Comparison of ENCODE assay signal across 8 mouse cellular contexts in genomic region chr11:114795848-114796322, GRCm38 (mm10). TPM values are rescaled to one million over a fixed set of nuclear protein-coding genes. Genes with fewer than 3 reads are reported as not detected.
DNase-seq lines count a peak whose midpoint lies in the region; ATAC-seq and TF ChIP-seq lines count a peak whose summit lies in the region.

Btbd17 (minus strand) TSS chr11:114795945.

- H3K36me3 ChIP-seq in hindbrain, embryonic 12.5 days = no peaks in the 10 kb centered on the region
- H3K36me3 ChIP-seq in limb, embryonic 14.5 days (ENCODE audit: control insufficient read depth, insufficient read depth, low read length) = no peaks in the 10 kb centered on the region

- peaks cover 16% of the 10 kb centered on the region for H3K27me3 ChIP-seq in hindbrain, embryonic 12.5 days
- peaks cover 32% of the 10 kb centered on the region for H3K27me3 ChIP-seq in limb, embryonic 14.5 days (ENCODE audit: control insufficient read depth, insufficient read depth, low read length)

- peak within 1 kb of the TSS; percentile 31 for H3K4me3 ChIP-seq in hindbrain, embryonic 12.5 days
- H3K4me3 ChIP-seq in limb, embryonic 14.5 days (replicated peaks; ENCODE audit: low read length) = peak within 1 kb of the TSS; percentile 38

- peak; percentile 91 for ATAC-seq in hindbrain, embryonic 12.5 days (ENCODE audit: low FRiP score)
- ATAC-seq in limb, embryonic 14.5 days (ENCODE audit: low FRiP score, low read depth) = peak; percentile 17
- ATAC-seq in activated CD4-positive, CD25-positive, alpha-beta regulatory T cell, adult 4 months = no peak

- peak; percentile 41 for DNase-seq in layer of hippocampus, adult 11-12 months (ENCODE audit: low spot score)
- no peak for DNase-seq in layer of hippocampus, adult 9-10 months (ENCODE audit: low spot score)
- DNase-seq in cerebellum, postnatal 14 days = peak; percentile 73 to 74
- no peak for DNase-seq in limb, embryonic 14.5 days (ENCODE audit: low spot score)
- DNase-seq in right cerebral cortex, postnatal 4 days = peak; percentile 60
- no peak for DNase-seq in lung, postnatal 10 days

- H3K4me1 ChIP-seq in hindbrain, embryonic 12.5 days = peaks cover 64% of the 10 kb centered on the region
- peaks cover 7% of the 10 kb centered on the region; the same call in 1 of the 2 replicates for H3K4me1 ChIP-seq in limb, embryonic 14.5 days (ENCODE audit: control insufficient read depth, insufficient read depth, low read length)

- WGBS in hindbrain, embryonic 12.5 days = 0% methylated on average over 4 of the region's 4 CpGs
- 11% methylated on average over 4 of the region's 4 CpGs for WGBS in limb, embryonic 14.5 days

- H3K9me3 ChIP-seq in hindbrain, embryonic 12.5 days (replicated peaks) = no peaks in the 10 kb centered on the region
- no peaks in the 10 kb centered on the region for H3K9me3 ChIP-seq in limb, embryonic 14.5 days (ENCODE audit: control insufficient read depth, low read length)

- TF ChIP-seq POLR2A in limb, embryonic 14.5 days (IDR thresholded peaks at IDR 0.05; ENCODE audit: borderline replicate concordance, extremely low read depth, insufficient read depth, insufficient read length) = no peak

- H3K27ac ChIP-seq in hindbrain, embryonic 12.5 days = peak within 1 kb of the TSS; percentile 99
- H3K27ac ChIP-seq in limb, embryonic 14.5 days (replicated peaks; ENCODE audit: low read depth, low read length) = 0 out of 2 replicates have a peak within 1 kb of the TSS, but pooled peaks have one; percentile 7

- H3K4me2 ChIP-seq in hindbrain, embryonic 12.5 days (replicated peaks) = peak within 1 kb of the TSS; percentile 92
- H3K4me2 ChIP-seq in limb, embryonic 14.5 days (replicated peaks; ENCODE audit: low read depth, low read length, severe bottlenecking) = peak within 1 kb of the TSS; percentile 63

- peak within 1 kb of the TSS; percentile 48 for H3K9ac ChIP-seq in hindbrain, embryonic 12.5 days
- H3K9ac ChIP-seq in limb, embryonic 14.5 days (ENCODE audit: low read depth, low read length, severe bottlenecking) = peak within 1 kb of the TSS; percentile 34

RNA-seq across cellular contexts. Expression of gene Btbd17, which starts in this region (rescaled TPM):
- 32.2 and 37.3 TPM in 2 replicates for polyA plus RNA-seq in hindbrain, embryonic 12.5 days (2016; fragmentation: Nextera tagmentation; extraction: Ambion mirVana)
- polyA plus RNA-seq in limb, embryonic 14.5 days (2012; rRNA removed) = 2.7 and 3.2 TPM in 2 replicates
- 1.00 and 1.4 TPM in 2 replicates for polyA plus RNA-seq in limb, embryonic 14.5 days (2014; fragmentation: Nextera tagmentation; extraction: Ambion mirVana)
- not detected for polyA plus RNA-seq in activated CD4-positive, CD25-positive, alpha-beta regulatory T cell, adult 4 months (2017; shearing (Covaris generic))

Comparison
In these comparisons a context has a peak if more than half of its experiments do, and no peak if none do; other contexts are left out.
1. DNase-seq: peak in layer of hippocampus, adult 11-12 months (single experiment), cerebellum, postnatal 14 days (2 of 2) and right cerebral cortex, postnatal 4 days (single experiment); none in layer of hippocampus, adult 9-10 months (single experiment), limb, embryonic 14.5 days (single experiment) and lung, postnatal 10 days (single experiment).